Mouse (Mus musculus) stomach, postnatal 0 days (tissue): Measurements from ENCODE around the gene Adgrb3.

Experiments used
- CTCF ChIP-seq: IDR thresholded peaks from 2 replicates; pipeline ENCODE4 v1.5.1; 2016; ENCODE audit warnings: antibody characterized with exemption, low read depth, mild to moderate bottlenecking, moderate library complexity
- EP300 ChIP-seq: optimal IDR thresholded peaks from 2 replicates; pipeline ENCODE3; 2016; ENCODE audit warnings: antibody characterized with exemption

GRCm38 (mm10) chr1:25546072-25546471, 283.4 kb downstream of the Adgrb3 start:
- TF ChIP-seq CTCF (no peak), EP300 (no peak)
